Mouse (Mus musculus) heart, embryonic 13.5 days (tissue): Measurements from ENCODE around the gene Lamb1. TPM values are rescaled to one million over a fixed set of nuclear protein-coding genes. Genes with fewer than 3 reads are reported as not detected.

Experiments used
- ATAC-seq: fragments of 200-750 bp; cut with Nextera tagmentation; 2 replicates; pipeline ENCODE4 v1.8.0; 2017; ENCODE audit warnings: moderate TSS enrichment; ENCODE audit not compliant: insufficient number of reproducible peaks, low FRiP score, low TSS enrichment; ENCODE audit errors: extremely low read depth
- H3K27ac ChIP-seq: fragments of 300-500 bp; sonication (generic); replicated peaks from 2 replicates; pipeline ENCODE4 v1.5.1; 2015; ENCODE audit warnings: moderate library complexity, mild to moderate bottlenecking, inconsistent platforms
- H3K27me3 ChIP-seq: fragments of 300-500 bp; sonication (generic); replicated peaks from 2 replicates; pipeline ENCODE4 v1.6.1; 2015; ENCODE audit warnings: mild to moderate bottlenecking, inconsistent platforms
- H3K36me3 ChIP-seq: fragments of 300-500 bp; sonication (generic); 2 replicates; pipeline ENCODE4 v1.6.1; 2015; ENCODE audit warnings: mild to moderate bottlenecking, inconsistent platforms
- H3K4me1 ChIP-seq: fragments of 300-500 bp; sonication (generic); 2 replicates; pipeline ENCODE4 v1.6.1; 2015; ENCODE audit warnings: inconsistent platforms
- H3K4me2 ChIP-seq: fragments of 300-500 bp; sonication (generic); 2 replicates; pipeline ENCODE4 v1.6.1; 2015; ENCODE audit warnings: inconsistent platforms, mild to moderate bottlenecking, moderate library complexity
- H3K4me3 ChIP-seq: fragments of 300-500 bp; sonication (generic); 2 replicates; pipeline ENCODE4 v1.5.1; 2015; ENCODE audit warnings: moderate library complexity, mild to moderate bottlenecking, inconsistent platforms
- H3K9ac ChIP-seq: fragments of 300-500 bp; sonication (generic); 2 replicates; pipeline ENCODE4 v1.6.1; 2015; ENCODE audit warnings: inconsistent platforms, mild to moderate bottlenecking, moderate library complexity
- H3K9me3 ChIP-seq: fragments of 300-500 bp; sonication (generic); 2 replicates; pipeline ENCODE4 v1.6.1; 2016; ENCODE audit warnings: inconsistent platforms
- WGBS: fragments of 180-500 bp; shearing (Covaris S2); methylation state at CpG from one replicate; pipeline ENCODE4 v1.1.7; 2015; ENCODE audit warnings: mixed read lengths; 5-methylcytosine and 5-hydroxymethylcytosine counted together
- polyA plus RNA-seq: library from polyadenylated mRNA; unstranded; fragments of >200 nt; fragmentation: Nextera tagmentation; extraction: Ambion mirVana; gene quantifications from 2 replicates; pipeline ENCODE4 v1.2.1, GENCODE M21; 2015

Lamb1 gene
- 90.6 and 91.3 TPM in 2 replicates for polyA plus RNA-seq

DNA sequence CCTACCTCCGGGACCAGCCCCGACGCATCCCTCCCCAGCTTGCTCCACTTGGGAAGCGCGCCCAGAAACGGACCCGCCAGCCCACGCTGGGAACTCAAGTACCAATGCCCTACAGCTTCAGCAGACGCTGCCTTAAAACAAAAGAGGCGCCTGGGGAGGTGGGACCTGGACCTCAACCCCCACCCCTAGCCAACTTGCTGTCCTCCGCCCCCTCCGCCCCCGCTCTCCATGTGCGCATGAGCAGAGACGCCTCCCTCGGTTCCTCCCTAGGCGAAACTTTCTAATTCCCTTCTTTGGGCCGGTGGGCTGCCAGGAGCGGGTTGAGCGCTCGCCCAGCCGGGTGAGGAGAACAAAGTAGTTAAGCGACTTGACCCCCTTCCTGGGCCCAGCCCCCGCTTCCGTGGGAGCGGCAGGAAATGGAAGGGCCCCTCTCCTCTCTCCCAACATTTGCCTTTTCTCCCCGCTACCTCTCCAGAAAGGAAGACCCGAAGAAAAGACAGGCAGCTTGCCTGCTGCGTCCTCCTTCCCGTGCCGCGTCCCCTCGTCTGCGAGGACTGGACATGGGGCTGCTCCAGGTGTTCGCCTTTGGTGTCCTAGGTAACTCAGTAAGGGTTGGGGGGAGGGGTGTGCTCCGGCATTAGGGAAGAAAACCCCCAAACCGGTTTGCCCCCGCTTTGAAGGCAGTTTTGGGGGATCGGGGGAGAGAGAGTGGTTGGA is at the start of gene Lamb1:
Gene Lamb1 (plus strand): TSS at position 230 of the 717 bp plus-strand sequence.
- H3K36me3 ChIP-seq: peaks cover 31% of the 10 kb centered on the region
- ATAC-seq: peak; percentile 45
- peak within 1 kb of the TSS; percentile 95 for H3K9ac ChIP-seq
- H3K4me2 ChIP-seq: peak within 1 kb of the TSS; percentile 72
- under 1% methylated on average over 39 of the region's 39 CpGs for WGBS
- H3K4me1 ChIP-seq: peaks cover 73% of the 10 kb centered on the region
- H3K27ac ChIP-seq: peak within 1 kb of the TSS; percentile 94
- H3K9me3 ChIP-seq: no peaks in the 10 kb centered on the region
- no peaks in the 10 kb centered on the region for H3K27me3 ChIP-seq
- H3K4me3 ChIP-seq: peak within 1 kb of the TSS; percentile 76

DNA sequence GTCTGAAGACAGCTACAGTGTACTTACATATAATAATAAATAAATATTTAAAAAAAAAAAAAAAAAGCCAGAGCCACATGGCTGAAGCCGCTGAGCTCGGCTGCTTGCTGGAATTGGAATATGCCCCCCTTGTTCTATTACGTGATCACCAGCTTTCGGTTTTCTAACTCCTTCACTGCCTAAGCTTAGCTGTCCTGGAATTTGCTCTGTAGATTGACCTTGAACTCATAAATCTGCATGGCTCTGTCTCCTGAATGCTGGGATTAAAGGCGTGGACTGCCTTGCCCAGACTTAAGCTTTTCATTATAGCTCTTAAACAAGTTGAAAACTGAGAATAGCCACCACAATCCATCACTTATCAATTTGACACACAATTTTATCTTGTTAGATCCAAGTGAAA is 47.8 kb upstream of the Lamb1 start:
- no peak for ATAC-seq
- Histone ChIP-seq H3K4me2 (no peak overlapping the region), H3K9ac (no peak overlapping the region), H3K9me3 (no peaks in the 10 kb centered on the region), H3K4me1 (peaks cover 33% of the 10 kb centered on the region), H3K27me3 (no peaks in the 10 kb centered on the region), H3K4me3 (no peak overlapping the region), H3K36me3 (no peaks in the 10 kb centered on the region), H3K27ac (no peak overlapping the region)
- 84% methylated on average over 5 of the region's 5 CpGs for WGBS

DNA sequence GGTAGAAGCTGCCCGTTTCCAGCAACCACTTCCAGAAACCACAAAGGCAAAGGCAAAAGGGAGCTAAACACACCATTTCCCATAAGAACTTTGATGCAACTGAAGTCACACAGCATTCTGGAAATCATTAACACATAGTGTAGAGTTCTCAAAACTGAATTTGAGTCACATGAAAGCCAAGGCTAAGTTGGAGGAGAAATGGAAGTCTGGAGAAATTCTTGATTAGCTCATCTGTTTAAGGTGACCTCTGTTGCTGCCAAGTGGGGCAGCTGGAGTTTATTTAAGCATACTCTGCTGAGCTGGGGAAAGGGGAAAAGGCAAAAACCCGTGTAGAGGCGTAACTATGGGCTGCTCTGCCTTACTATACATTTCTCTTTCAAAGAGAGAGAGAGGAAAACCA is 46.3 kb upstream of the Lamb1 start:
- ATAC-seq: no peak
- no peaks in the 10 kb centered on the region for H3K9me3 ChIP-seq
- H3K36me3 ChIP-seq: no peaks in the 10 kb centered on the region
- WGBS: 50% methylated on average over 3 of the region's 3 CpGs
- no peak overlapping the region for H3K4me3 ChIP-seq
- no peak overlapping the region for H3K4me2 ChIP-seq
- no peak overlapping the region for H3K9ac ChIP-seq
- no peaks in the 10 kb centered on the region for H3K27me3 ChIP-seq
- H3K4me1 ChIP-seq: peaks cover 31% of the 10 kb centered on the region
- H3K27ac ChIP-seq: peak overlapping the region; percentile 41; the same call in 1 of the 2 replicates

DNA sequence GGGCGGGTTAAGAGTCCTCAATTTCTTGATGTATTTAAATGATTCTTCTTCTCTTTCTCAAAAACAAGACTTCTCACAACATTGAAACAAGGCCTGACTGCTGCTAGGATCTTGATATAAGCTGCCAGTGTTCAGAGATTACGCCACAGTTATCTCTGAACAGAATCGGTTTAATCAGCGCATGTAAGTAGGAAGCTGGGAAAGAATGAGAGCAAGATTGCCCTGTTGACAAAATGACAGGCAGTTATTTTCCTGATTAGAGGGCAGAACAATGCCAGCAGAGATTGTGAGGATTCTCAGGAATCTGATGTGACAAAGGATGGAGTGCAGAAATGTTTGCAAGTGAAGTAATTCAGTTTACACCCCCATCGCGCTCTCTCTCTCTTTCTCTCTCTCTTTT is 43.5 kb upstream of the Lamb1 start:
- WGBS: 38% methylated on average over 6 of the region's 6 CpGs

DNA sequence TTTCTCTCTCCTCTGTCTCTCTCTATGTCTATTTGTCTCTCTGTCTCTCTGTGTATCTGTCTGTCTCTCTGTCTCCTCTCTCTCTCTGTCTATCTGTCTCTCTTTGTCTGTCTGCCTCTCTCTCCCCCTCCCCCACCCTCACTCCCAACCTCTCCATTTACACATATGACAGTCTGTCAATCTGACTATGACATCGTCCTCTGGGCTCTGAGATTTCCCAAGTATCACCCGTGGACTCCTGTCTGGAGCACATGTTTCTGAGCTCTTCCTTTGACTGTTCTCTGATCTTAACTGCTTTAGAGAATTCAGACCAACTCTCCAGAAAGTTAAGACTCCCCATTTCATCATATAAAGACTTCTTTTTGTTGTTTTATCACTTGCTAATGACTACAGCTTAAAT is 42.8 kb upstream of the Lamb1 start:
- WGBS: 39% methylated on average over 2 of the region's 2 CpGs
- Histone ChIP-seq H3K27me3 (no peaks in the 10 kb centered on the region), H3K9ac (no peak overlapping the region), H3K36me3 (no peaks in the 10 kb centered on the region), H3K4me3 (no peak overlapping the region), H3K27ac (no peak overlapping the region), H3K9me3 (no peaks in the 10 kb centered on the region), H3K4me2 (no peak overlapping the region), H3K4me1 (peaks cover 31% of the 10 kb centered on the region)
- no peak for ATAC-seq

More for the DNA sequence above, 43.5 kb upstream of the Lamb1 start:
- Histone ChIP-seq H3K9me3 (no peaks in the 10 kb centered on the region), H3K27me3 (no peaks in the 10 kb centered on the region), H3K4me3 (no peak overlapping the region), H3K4me2 (no peak overlapping the region), H3K27ac (no peak overlapping the region), H3K36me3 (no peaks in the 10 kb centered on the region), H3K9ac (no peak overlapping the region), H3K4me1 (peaks cover 31% of the 10 kb centered on the region)
- no peak for ATAC-seq

DNA sequence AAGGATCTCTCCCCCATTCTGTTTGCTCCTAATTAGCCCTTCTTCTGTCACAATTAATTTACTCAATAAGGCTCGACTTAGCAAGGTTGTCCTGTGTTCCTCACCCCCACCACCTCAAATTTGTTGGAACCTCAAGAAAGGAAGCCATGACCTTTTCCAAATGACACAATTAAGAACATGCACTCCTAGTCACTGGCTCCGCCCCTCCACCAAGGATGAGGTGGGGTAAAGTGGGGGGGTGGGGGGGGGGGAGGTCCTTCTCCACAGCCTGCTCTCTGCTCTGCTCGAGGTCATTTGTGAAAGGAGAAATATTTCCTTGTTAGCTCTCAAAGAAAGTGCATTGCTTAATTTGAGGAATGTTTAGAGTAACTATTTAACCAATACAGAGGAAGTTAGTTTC is 42.3 kb upstream of the Lamb1 start:
- H3K36me3 ChIP-seq: no peaks in the 10 kb centered on the region
- no peak overlapping the region for H3K4me2 ChIP-seq
- no peak overlapping the region for H3K9ac ChIP-seq
- H3K9me3 ChIP-seq: no peaks in the 10 kb centered on the region
- H3K4me1 ChIP-seq: peaks cover 31% of the 10 kb centered on the region
- H3K4me3 ChIP-seq: no peak overlapping the region
- ATAC-seq: no peak
- H3K27ac ChIP-seq: no peak overlapping the region
- WGBS: 31% methylated on average over 3 of the region's 3 CpGs
- H3K27me3 ChIP-seq: no peaks in the 10 kb centered on the region

DNA sequence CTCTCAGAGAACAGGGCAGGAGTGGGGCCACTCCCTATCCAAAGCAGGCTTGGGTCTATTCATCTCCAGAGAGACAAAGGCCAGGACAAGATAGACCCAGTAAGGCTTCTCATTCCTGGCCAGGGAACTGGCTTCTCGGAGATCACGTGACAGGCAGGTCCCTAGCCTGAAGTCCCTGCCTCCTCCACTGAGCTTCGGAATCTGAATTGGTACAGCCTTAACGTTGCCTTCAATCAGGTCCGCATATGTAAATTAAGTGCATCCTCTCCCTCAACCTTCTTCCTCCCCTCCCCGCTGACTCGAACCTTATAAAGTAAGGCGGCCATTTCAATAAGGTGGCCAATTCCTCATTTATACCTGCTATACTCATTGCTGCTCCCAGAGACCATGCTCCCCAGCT is 39.6 kb upstream of the Lamb1 start:
- Histone ChIP-seq H3K9ac (no peak overlapping the region), H3K27me3 (no peaks in the 10 kb centered on the region), H3K4me3 (no peak overlapping the region), H3K4me2 (no peak overlapping the region), H3K27ac (no peak overlapping the region), H3K4me1 (peaks cover 30% of the 10 kb centered on the region), H3K36me3 (no peaks in the 10 kb centered on the region), H3K9me3 (no peaks in the 10 kb centered on the region)
- no peak for ATAC-seq
- WGBS: 56% methylated on average over 8 of the region's 8 CpGs

DNA sequence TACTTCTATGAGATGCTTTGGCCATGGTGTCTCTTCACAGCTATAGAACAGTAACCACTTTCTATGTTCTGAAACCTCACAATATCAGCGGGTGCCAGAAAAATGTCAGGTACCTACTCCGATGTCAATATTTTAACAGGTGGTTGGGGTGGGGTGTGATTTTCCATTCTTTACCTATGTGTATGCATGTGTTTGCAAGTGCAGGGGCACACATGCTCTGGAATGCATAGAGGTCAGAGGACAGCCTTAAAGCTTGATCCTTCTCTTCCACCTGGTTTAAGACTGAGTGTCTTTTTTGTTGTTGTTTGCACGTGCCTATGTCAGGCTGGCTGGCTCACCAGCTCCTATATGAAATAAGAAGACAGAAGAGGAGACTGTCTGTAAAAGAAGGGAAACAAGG is 37.9 kb upstream of the Lamb1 start:
- H3K4me1 ChIP-seq: peaks cover 28% of the 10 kb centered on the region
- H3K4me2 ChIP-seq: no peak overlapping the region
- no peaks in the 10 kb centered on the region for H3K27me3 ChIP-seq
- no peak overlapping the region for H3K4me3 ChIP-seq
- H3K27ac ChIP-seq: no peak overlapping the region
- H3K9ac ChIP-seq: no peak overlapping the region
- 83% methylated on average over 3 of the region's 3 CpGs for WGBS
- ATAC-seq: no peak
- H3K36me3 ChIP-seq: no peaks in the 10 kb centered on the region
- H3K9me3 ChIP-seq: no peaks in the 10 kb centered on the region

DNA sequence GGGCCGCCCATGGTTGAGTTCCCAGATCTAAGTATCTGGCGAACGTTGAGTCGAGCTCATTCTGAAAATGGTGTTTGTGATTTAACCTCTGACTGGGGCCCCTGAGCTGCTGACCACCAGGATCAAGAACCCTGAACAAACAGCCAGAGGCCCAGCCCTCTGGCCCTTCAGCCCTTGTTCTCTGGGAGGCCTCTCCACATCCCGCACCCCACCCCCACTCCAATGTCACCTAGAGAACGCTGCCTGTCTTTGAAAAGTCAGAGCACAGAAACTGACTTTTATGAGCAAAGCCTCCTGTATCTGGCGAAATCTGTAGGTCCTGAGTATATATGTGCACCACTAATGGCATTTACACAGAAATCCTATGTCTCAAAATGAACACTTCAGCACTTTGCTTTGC is 36.2 kb upstream of the Lamb1 start:
- H3K27ac ChIP-seq: peak overlapping the region; percentile 33; the same call in 1 of the 2 replicates
- H3K4me2 ChIP-seq: no peak overlapping the region
- no peak overlapping the region for H3K4me3 ChIP-seq
- H3K27me3 ChIP-seq: no peaks in the 10 kb centered on the region
- peaks cover 32% of the 10 kb centered on the region for H3K4me1 ChIP-seq
- H3K9me3 ChIP-seq: no peaks in the 10 kb centered on the region
- H3K9ac ChIP-seq: no peak overlapping the region
- WGBS: 32% methylated on average over 7 of the region's 7 CpGs
- H3K36me3 ChIP-seq: no peaks in the 10 kb centered on the region
- ATAC-seq: no peak

DNA sequence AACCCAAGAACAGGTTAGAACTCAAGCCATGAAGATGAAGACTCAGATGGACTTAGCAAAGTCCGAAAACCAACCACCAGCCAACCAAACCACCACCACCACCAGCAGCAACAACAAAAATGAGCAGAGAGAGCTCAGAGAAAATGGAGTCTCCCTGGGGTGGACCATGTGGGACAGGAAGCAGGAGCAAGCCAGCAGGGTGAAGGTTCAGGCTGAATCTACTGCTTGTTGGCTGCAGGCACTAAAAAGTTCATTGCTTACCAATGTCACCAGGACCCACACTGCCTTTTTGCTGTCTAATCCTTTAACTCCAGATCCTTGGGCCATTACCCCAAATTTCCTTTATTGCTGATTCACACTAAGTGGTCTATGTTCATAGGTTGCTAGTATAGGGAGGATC is 32.4 kb upstream of the Lamb1 start:
- H3K4me1 ChIP-seq: peaks cover 43% of the 10 kb centered on the region
- H3K4me2 ChIP-seq: no peak overlapping the region
- H3K4me3 ChIP-seq: no peak overlapping the region
- no peaks in the 10 kb centered on the region for H3K27me3 ChIP-seq
- no peak overlapping the region; the same call in 1 of the 2 replicates for H3K27ac ChIP-seq
- WGBS: 70% methylated on average over 1 of the region's 1 CpGs
- H3K9ac ChIP-seq: no peak overlapping the region
- H3K9me3 ChIP-seq: no peaks in the 10 kb centered on the region
- H3K36me3 ChIP-seq: no peaks in the 10 kb centered on the region
- ATAC-seq: no peak

DNA sequence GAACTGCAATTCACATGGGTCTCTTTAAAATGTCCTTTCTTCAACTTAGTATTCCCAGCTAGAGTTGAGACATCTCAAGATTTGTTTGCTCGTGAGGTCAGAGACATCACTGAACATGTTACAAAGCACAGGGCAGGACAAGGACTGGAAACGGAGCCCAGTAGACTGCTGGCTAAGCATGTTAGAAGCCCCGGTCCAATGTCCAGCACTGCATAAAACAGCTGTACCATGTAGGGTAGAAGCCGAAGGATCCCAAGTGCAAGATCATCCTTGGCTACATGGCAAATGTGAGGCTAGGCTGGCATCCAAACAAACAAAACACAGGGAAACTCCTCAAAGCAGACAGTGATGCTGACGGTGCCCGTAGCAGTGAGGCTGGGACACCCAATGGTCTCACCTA is 30.0 kb upstream of the Lamb1 start:
- Histone ChIP-seq H3K9me3 (no peaks in the 10 kb centered on the region), H3K27me3 (no peaks in the 10 kb centered on the region), H3K4me2 (no peak overlapping the region), H3K27ac (no peak overlapping the region), H3K4me1 (peaks cover 40% of the 10 kb centered on the region), H3K9ac (no peak overlapping the region), H3K4me3 (no peak overlapping the region), H3K36me3 (no peaks in the 10 kb centered on the region)
- ATAC-seq: no peak
- WGBS: 91% methylated on average over 6 of the region's 6 CpGs

DNA sequence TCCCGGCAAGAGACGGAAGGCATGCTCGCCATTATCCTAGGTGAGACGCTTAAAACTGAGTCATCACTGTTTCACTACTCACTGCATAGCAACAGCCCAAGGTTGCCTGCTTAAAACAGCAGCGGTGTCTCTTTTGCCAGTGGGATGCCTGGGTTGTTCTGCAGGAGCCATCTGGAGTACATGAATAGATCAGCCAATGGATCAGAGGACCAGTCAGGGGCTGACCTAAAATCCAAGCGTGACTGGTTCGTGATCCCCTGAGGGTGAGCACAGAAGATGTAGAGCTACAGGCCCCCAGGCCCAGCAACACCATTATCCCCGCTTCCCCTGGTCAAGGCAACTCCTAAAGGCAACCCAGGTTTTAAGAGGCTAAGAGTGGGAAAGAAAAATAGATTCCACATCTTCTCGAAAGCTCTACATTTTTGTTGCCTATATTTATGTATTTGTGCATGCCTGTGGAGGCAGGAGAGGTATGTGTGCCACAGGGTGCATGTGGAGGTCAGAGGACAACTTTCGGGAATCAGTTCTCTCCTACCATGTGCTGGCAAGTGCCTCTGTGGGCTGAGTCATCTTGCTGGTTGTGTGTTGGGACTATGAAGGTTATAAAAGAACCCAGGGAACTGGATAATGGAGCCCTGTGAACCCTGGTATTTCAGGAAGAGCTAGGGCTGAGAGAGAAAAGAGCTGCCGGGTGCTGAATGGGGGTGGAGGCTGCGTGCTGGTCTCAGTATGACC is 28.0 kb upstream of the Lamb1 start:
- Histone ChIP-seq H3K27me3 (no peaks in the 10 kb centered on the region), H3K4me1 (peaks cover 37% of the 10 kb centered on the region), H3K9me3 (no peaks in the 10 kb centered on the region), H3K36me3 (no peaks in the 10 kb centered on the region), H3K9ac (no peak overlapping the region), H3K27ac (no peak overlapping the region), H3K4me2 (no peak overlapping the region), H3K4me3 (no peak overlapping the region)
- WGBS: 63% methylated on average over 12 of the region's 12 CpGs
- ATAC-seq: no peak
